Mouse (Mus musculus) bone marrow, adult 2 months (tissue): ENCODE data around the gene Usp19.

ENCODE experiments used
- CTCF ChIP-seq: fragments of 200-500 bp; IDR thresholded peaks from 2 replicates; pipeline ENCODE4 v1.5.1; 2011; ENCODE audit warnings: low read length, control low read depth; ENCODE audit not compliant: control insufficient read depth, insufficient read depth
- POLR2A ChIP-seq: fragments of 200-500 bp; IDR thresholded peaks from 2 replicates; pipeline ENCODE4 v1.6.1; 2011; ENCODE audit warnings: low read depth, mild to moderate bottlenecking, control low read depth, low read length, borderline replicate concordance; ENCODE audit not compliant: control insufficient read depth

DNA sequence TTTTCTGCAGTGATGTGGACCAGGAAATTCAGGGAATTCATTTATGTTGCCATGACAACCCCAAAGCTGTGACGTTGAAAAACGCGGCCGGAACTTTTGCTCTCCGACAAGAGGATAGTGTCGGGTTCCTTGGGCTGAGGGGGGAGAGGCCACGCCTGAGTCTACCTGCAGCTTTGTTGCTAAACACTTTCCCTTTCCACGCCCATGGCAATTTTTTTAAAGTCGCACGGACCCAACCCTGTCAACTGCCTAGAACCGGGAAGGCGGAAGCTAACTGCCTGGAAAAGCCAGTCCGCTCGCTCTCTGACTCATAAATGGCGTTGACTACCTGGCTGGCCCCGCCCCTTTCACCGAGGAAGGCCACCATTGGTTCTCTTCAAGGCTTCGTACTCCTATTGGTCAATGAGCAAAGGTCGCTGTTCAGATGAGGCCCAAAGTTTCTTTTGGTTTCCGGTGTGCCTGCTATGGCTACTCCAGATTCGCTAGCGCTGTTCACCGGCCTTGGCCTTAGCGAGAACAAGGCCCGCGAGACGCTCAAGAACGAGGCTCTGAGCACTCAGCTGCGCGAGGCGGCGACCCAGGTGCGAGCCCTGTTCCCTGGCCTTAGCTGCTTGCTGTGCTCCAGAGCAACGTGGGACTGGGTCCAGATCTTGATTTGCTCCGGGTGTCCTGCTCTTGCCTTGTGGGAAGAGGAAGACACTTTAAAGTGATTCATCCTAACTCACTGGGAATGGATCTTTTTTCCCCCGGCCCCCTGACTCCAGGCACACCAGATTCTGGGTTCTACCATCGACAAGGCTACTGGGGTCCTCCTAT is 17.4 kb downstream of the Usp19 start, which contains the start of gene Qars:
- TF ChIP-seq CTCF (no peak), POLR2A (peak; percentile 26; the same call in 1 of the 2 replicates)
